Mouse (Mus musculus) left cerebral cortex, postnatal 25 days (tissue): ENCODE results near the gene Krit1. TPM values are rescaled to one million over a fixed set of nuclear protein-coding genes. Genes with fewer than 3 reads are reported as not detected.
"Not testable (repeated sequence)": the region's sequence is repeated elsewhere in the genome, so short reads cannot be mapped to it uniquely, and the experiment has no call there.

Experiments
- DNase-seq, 2 experiments: peaks; one replicate each; pipeline ENCODE4 v3.0.0; 2022; ENCODE audit warnings: low spot score in 2 of 2, mixed read lengths in 1 of 2
- intact Hi-C: fragments of 180-260 bp; cut with DNase I; formaldehyde crosslinking; loops from one replicate; pipeline ENCODE4 v1.15.1; 2025
- total RNA-seq, 2 experiments: library from RNA; stranded (reverse); gene quantifications; 2 replicates each; pipeline ENCODE4 v1.2.3; 2021

Gene Krit1
- total RNA-seq, 2 experiments from 2014 or later, result 52.1 to 61.9 TPM

DNA sequence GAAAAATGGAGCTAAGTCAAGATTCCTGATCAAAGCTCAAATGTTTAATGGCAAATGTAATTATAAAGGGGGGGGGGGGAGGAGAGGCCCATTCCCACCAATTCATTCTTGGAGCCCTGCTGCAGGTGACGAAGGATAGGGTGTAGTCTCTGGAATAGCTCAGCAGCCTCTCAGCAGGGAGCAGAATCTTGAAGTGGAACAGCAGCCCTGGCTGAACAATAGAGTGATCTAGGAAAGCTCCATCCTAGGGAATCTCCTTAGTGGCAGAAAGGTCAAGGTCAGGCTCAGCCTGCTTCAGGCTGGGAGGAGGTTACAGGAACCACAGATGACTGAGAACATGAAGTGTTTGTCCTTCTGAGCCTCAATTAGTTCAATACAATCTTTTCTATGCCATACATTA, 69.4 kb downstream of the Krit1 start:
- intact Hi-C loops, result no loop called here

DNA sequence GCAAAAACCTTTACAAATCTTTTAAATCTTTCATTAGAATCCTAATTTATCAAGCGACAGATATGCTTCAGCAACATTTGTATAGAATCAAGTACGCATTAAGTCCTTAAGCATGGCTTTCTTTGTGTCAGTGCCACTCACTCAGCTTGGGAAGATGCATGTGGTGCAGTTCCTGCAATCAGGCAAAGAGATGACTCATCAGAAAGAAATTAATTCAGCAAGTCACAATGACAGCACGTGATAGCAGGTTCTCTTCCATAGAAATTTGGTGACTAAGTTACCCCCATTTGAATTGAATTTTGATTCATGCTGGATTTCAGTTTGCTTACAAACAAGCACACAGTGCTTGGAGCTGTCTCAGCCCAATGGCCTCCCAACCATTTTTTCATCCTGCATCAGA, 70.5 kb downstream of the Krit1 start:
- intact Hi-C loops, result no loop called here
- peak in 1 of 2 experiments; percentile 34 for DNase-seq

More for the DNA sequence above, 69.4 kb downstream of the Krit1 start:
- DNase-seq, result no peak

DNA sequence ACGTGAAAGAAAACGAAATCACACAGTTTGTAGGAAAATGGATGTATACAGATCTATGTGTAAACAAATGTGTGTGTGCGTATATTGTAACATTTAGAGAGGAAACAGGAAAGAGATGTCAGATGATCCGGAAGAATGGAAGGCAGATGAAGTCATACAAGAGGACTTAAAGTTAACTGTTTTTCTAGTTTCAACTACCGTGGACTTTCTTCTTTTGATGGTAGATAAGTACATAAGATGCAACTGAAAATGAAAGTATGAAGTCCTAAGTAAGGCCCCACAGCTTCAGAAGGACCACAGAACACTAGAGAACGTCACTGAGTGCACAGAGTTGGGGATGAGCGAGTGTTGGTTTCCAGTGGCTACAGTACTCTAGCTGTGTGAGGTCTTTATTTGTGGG, 83.9 kb downstream of the Krit1 start:
- intact Hi-C loops, DNase-seq: not testable (repeated sequence)

DNA sequence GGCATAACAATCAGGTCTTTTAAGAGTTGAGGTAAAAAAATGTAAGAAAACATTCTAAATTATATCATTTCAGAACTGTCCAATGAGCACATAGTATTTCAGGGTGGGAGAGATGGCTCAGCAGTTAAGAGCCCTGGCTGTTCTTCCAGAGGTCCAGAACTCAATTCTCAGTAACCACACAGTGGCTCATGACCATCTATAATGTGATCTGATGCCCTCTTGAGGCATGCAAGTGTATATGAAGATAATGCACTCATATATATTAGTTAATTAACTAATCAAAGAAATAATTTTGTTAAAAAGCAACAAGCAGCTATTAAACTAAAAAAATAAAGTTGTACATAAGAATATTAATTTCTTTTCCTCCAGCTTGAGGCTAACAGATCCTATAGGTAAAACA, 86.2 kb downstream of the Krit1 start:
- DNase-seq, result no peak
- intact Hi-C loops, result no loop called here

DNA sequence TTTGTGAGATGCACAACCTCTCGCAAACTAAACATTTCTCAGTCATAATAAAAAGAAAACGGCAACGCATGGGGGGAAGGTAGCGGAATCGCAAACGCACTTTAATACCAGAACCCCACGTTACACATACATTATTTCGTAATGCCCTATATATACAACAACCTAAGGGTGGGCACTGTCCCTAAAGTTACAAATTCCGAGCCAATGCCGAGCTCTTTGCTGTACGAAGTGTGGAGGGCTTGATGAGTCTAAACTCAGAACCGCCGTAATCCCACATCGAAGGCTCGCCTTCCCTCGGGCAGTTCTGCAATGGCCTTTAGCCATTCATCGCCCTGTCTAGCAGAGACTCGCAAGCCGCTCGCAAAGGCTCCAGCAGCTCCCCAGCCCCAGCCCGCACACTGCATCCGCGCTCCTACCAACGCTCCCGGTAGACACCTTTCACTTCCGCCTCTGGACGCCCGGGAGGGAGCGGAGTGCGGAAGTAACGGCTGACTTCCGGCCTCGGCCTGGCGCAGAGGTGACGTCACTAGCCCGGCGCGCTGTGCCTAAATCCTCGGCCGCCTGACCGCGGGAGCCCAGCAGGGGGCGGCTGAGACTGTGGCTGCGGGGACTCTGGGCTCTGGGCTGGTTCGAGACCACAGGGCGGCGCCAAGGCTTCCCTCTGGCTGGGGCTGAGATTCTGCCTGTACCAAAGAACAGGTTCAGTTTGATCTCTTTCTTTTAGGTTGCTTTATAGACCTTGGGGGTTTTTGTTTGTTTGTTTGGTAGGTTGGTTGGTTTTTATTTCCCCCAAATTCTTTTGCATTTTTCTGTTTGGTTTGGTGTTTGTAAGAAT, 90.7 kb downstream of the Krit1 start, which contains the start of gene Mterf1a:
Gene Mterf1a, minus strand, starts transcription at position 475 of the 835 bp plus-strand sequence.
- DNase-seq, result peak; percentile 16 to 40
- intact Hi-C loops, result loop anchor here (1.0 to 5.0 kb wide), 3 partner anchors 33 to 298 kb away; no protein-coding TSS in a partner anchor

DNA sequence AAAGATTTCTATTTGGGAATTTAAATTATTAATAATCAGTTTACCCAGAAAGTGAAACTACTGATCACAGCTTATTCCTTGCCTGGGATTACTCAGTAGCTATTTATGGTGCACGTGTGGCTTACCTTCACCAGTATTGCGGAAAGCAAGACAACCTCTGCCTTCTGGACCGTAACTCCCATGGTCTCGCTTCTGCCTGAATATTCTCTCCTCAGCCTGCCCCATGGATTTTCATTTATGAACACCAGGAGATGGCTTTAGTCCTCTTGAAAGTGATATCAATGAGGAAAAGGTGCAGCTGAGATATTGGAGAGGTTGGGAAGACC, 91.3 kb downstream of the Krit1 start:
- DNase-seq, result not testable (repeated sequence)
- intact Hi-C loops, result loop anchor here (1.0 to 5.0 kb wide), 3 partner anchors 33 to 297 kb away; no protein-coding TSS in a partner anchor

Other genes with a start within 250 kb of the Krit1 start
- 1 to 10 TPM; 3.3 to 3.9 TPM for gene 1700109H08Rik, start 231.6 kb upstream of the Krit1 start, total RNA-seq
- gene Pex1, start 207.1 kb upstream of the Krit1 start, total RNA-seq, result 10 to 100 TPM; 25.2 to 30.3 TPM
- 10 to 100 TPM; 12.1 to 13.6 TPM for gene Rbm48, start 206.6 kb upstream of the Krit1 start, total RNA-seq
- gene Tmbim7, start 152.0 kb upstream of the Krit1 start, total RNA-seq, result not detected
- 100 to 1,000 TPM; 114 to 126 TPM for gene Gatad1, start 146.0 kb upstream of the Krit1 start, total RNA-seq
- gene Ankib1, start 259 bp upstream of the Krit1 start, total RNA-seq, result 10 to 100 TPM; 87.9 to 89.0 TPM
- gene Lrrd1, start 42.0 kb downstream of the Krit1 start, total RNA-seq, result under 1 TPM in 1 of 2 experiments, not detected in 1; 0.14 TPM
- gene Mterf1a, start 90.7 kb downstream of the Krit1 start, total RNA-seq, result 1 to 10 TPM; 8.4 to 9.1 TPM
- gene Akap9, start 124.9 kb downstream of the Krit1 start, total RNA-seq, result 100 to 1,000 TPM in 1 of 2 experiments, 10 to 100 TPM in 1; 74.1 to 102 TPM